Mouse (Mus musculus): ENCODE results near the gene Pradc1. TPM values are rescaled to one million over a fixed set of nuclear protein-coding genes. Genes with fewer than 3 reads are reported as not detected.
A peak's percentile ranks its signal among the peaks of the same experiment; 100 is the strongest.

Gene Pradc1
- polyA plus RNA-seq, 1 experiment from 2014 or later, result 23.7 TPM

DNA sequence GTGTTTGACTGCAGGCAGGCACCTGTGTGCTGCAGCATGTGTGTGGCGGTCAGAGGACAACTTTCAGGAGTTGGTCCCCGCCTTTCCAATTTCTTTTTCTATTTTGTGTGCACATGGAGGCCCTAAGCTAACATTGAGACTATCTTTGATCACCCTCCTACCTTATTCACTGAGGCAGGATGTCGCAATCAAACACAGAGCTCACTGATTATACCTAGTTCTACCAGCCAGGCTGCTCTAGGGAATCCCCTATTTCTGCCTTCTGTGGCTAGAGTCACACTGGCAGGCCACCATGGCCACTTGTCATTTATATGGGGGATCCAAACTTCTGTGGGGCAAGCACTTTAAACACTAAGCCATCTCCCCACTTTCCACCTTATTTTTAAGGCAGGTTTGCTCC lies 37.9 kb upstream of the Pradc1 start:
- Histone ChIP-seq H3K4me3 (ENCODE audit: low read depth, low read length) (no peak overlapping the region), H3K27ac (ENCODE audit: low read depth, low read length) (no peak overlapping the region), H3K9ac (ENCODE audit: low read depth, low read length) (no peak overlapping the region), H3K27me3 (replicated peaks; ENCODE audit: control insufficient read depth, insufficient read depth, low read length) (peaks cover 16% of the 10 kb centered on the region), H3K9me3 (ENCODE audit: control insufficient read depth) (no peaks in the 10 kb centered on the region), H3K36me3 (ENCODE audit: control insufficient read depth, insufficient read depth) (no peaks in the 10 kb centered on the region), H3K4me2 (replicated peaks; ENCODE audit: low read depth) (no peak overlapping the region), H3K4me1 (replicated peaks; ENCODE audit: control insufficient read depth, insufficient read depth, low read length) (no peaks in the 10 kb centered on the region)
- 36% methylated on average over 3 of the region's 3 CpGs for WGBS
- ATAC-seq, result no peak
- TF ChIP-seq CTCF (IDR thresholded peaks at IDR 0.05; ENCODE audit: low read depth), result no peak

DNA sequence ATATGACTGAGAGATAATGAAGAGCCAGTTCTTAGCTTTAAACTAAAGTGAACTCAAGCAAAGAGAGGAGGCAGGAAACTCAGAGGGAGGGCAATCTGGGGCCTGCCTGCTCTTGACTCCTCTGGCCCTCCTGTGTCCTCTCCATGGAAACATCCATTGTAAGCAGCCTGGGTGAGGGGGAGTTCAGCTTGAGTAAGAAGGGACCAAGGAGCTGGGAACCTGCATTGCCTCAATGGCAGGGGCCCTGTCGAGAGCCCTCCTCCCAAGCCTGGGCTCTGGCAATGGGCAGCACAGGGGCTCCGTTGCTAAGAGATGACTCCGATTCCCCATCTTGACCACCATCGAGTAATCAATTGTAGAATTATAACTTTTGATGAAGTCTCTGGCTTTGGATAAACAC lies 36.7 kb upstream of the Pradc1 start:
- Histone ChIP-seq H3K27ac (ENCODE audit: low read depth, low read length) (no peak overlapping the region), H3K4me1 (replicated peaks; ENCODE audit: control insufficient read depth, insufficient read depth, low read length) (no peaks in the 10 kb centered on the region), H3K27me3 (replicated peaks; ENCODE audit: control insufficient read depth, insufficient read depth, low read length) (peaks cover 28% of the 10 kb centered on the region), H3K9me3 (ENCODE audit: control insufficient read depth) (no peaks in the 10 kb centered on the region), H3K9ac (ENCODE audit: low read depth, low read length) (no peak overlapping the region), H3K4me3 (ENCODE audit: low read depth, low read length) (no peak overlapping the region), H3K4me2 (replicated peaks; ENCODE audit: low read depth) (no peak overlapping the region), H3K36me3 (ENCODE audit: control insufficient read depth, insufficient read depth) (no peaks in the 10 kb centered on the region)
- WGBS, result 81% methylated on average over 4 of the region's 4 CpGs
- no peak for TF ChIP-seq CTCF (IDR thresholded peaks at IDR 0.05; ENCODE audit: low read depth)
- ATAC-seq, result no peak

DNA sequence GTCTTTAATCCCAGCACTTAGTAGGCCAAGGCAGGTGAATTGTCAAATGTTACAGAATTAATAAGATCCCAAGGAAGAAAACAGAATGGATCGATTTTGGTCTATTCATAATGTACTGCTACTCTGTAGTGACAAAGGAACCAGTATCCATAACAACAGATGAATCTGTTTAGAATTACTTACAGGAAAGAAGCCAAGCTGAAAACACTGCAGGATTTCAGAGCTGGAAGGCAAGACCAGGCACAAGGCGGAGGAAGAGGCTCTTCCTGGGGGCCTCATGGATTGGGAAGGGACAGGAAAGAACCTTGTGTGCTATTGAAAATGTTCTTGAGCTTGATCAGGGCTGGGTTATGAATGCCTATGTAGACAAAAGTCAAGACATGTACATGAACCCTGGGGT lies 34.0 kb upstream of the Pradc1 start:
- Histone ChIP-seq H3K4me2 (replicated peaks; ENCODE audit: low read depth) (no peak overlapping the region), H3K4me3 (ENCODE audit: low read depth, low read length) (no peak overlapping the region), H3K36me3 (ENCODE audit: control insufficient read depth, insufficient read depth) (no peaks in the 10 kb centered on the region), H3K9ac (ENCODE audit: low read depth, low read length) (no peak overlapping the region), H3K4me1 (replicated peaks; ENCODE audit: control insufficient read depth, insufficient read depth, low read length) (no peaks in the 10 kb centered on the region), H3K27me3 (replicated peaks; ENCODE audit: control insufficient read depth, insufficient read depth, low read length) (peaks cover 32% of the 10 kb centered on the region), H3K9me3 (ENCODE audit: control insufficient read depth) (no peaks in the 10 kb centered on the region), H3K27ac (ENCODE audit: low read depth, low read length) (no peak overlapping the region)
- no peak for ATAC-seq
- no peak for TF ChIP-seq CTCF (IDR thresholded peaks at IDR 0.05; ENCODE audit: low read depth)
- WGBS, result 81% methylated on average over 2 of the region's 2 CpGs

DNA sequence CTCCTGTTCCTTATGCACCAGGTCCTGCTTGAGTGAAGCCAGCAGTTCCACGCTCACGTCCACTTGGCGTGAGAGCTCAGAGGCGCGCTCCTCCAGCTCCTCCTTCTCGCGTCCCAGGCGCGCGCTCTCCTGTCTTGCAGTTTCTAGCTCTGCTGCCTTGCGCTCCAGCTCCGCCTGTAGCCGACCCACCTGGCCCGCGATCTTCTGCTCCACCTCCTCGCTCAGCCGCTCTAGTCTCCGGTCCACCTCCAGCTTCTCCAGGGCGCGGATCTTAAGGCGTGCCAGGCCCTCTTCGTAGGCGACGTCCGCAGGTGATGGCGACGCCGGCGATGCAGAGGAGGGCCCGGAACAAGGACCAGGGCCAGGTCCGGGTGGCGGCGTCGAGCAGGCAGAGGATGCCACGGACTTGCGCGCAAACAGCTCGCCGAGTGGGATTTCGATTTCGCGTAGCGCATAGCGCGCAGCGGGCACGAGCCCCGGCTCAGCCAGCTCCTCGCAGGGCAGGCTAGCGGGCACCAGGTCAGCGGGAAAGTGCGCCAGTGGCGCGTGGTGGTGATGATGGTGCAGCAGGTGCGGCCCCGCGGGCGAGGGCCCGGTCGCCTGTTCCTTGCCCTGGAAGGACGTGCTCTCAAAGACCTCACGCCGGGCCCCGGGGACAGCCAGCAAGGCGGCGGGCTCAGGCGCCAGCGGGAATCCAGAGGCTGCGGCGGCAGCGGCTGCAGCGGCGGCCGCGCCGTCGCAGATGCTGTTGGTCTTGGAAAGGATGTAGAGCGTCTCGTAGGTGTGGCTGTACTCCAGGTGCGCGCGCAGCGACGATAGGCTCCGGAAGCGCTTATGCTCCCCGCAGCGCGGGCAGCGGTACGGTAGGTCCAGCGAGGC lies 32.3 kb upstream of the Pradc1 start:
- no peak for TF ChIP-seq CTCF (IDR thresholded peaks at IDR 0.05; ENCODE audit: low read depth)
- no peaks in the 10 kb centered on the region for H3K36me3 ChIP-seq (ENCODE audit: control insufficient read depth, insufficient read depth)
- no peaks in the 10 kb centered on the region for H3K9me3 ChIP-seq (ENCODE audit: control insufficient read depth)
- peak overlapping the region; percentile 31 for H3K4me3 ChIP-seq (ENCODE audit: low read depth, low read length)
- H3K4me2 ChIP-seq (replicated peaks; ENCODE audit: low read depth), result peak overlapping the region; percentile 60
- no peak overlapping the region for H3K9ac ChIP-seq (ENCODE audit: low read depth, low read length)
- H3K27ac ChIP-seq (ENCODE audit: low read depth, low read length), result no peak overlapping the region
- peaks cover 32% of the 10 kb centered on the region for H3K27me3 ChIP-seq (replicated peaks; ENCODE audit: control insufficient read depth, insufficient read depth, low read length)
- no peak for ATAC-seq
- H3K4me1 ChIP-seq (replicated peaks; ENCODE audit: control insufficient read depth, insufficient read depth, low read length), result no peaks in the 10 kb centered on the region
- WGBS, result 2% methylated on average over 92 of the region's 92 CpGs

DNA sequence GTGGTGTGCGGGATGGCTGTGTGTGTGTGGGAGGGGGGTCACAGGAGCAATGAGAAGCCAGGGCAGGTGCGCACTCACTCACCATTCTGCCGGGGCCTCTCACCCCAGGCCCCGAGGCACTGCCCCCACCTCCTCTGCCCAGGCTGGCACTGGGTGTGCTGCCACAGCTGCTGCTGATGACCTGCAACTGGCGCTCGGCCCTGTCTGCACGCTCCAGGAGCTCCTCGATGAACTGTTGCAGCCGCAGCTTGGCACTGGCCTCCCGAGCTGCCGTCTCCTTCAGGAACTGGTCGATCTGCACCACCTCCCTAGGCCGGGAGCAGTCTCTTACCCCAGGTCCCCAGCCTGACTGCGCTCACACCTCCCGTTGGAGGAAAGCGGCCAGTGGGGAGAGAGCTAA lies 28.9 kb upstream of the Pradc1 start:
- Histone ChIP-seq H3K9me3 (ENCODE audit: control insufficient read depth) (no peaks in the 10 kb centered on the region), H3K4me3 (ENCODE audit: low read depth, low read length) (no peak overlapping the region), H3K9ac (ENCODE audit: low read depth, low read length) (no peak overlapping the region), H3K27me3 (replicated peaks; ENCODE audit: control insufficient read depth, insufficient read depth, low read length) (peaks cover 28% of the 10 kb centered on the region), H3K4me2 (replicated peaks; ENCODE audit: low read depth) (no peak overlapping the region), H3K27ac (ENCODE audit: low read depth, low read length) (no peak overlapping the region), H3K4me1 (replicated peaks; ENCODE audit: control insufficient read depth, insufficient read depth, low read length) (no peaks in the 10 kb centered on the region), H3K36me3 (ENCODE audit: control insufficient read depth, insufficient read depth) (no peaks in the 10 kb centered on the region)
- TF ChIP-seq CTCF (IDR thresholded peaks at IDR 0.05; ENCODE audit: low read depth), result no peak
- WGBS, result 68% methylated on average over 13 of the region's 16 CpGs
- no peak for ATAC-seq

DNA sequence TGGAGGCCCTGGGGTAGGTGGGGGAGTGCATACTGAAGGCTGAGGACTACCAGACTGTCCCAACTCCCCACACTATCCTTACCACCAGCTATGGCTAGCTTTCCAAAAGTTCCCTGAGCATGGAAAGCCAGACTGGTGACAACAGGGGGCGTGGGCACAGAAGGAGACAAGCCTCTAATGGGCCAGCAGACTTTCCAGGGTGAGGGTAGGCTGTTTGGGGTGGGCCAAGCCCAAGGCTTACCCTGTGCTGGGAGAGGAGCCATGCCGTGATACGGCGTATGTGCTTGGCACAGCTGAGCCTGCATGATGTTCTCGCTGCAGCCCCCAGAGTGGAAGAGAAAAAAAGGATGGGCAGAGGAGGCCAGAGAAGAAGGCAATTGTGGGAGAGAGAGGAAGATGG lies 28.2 kb upstream of the Pradc1 start:
- ATAC-seq, result no peak
- Histone ChIP-seq H3K9me3 (ENCODE audit: control insufficient read depth) (no peaks in the 10 kb centered on the region), H3K36me3 (ENCODE audit: control insufficient read depth, insufficient read depth) (no peaks in the 10 kb centered on the region), H3K4me1 (replicated peaks; ENCODE audit: control insufficient read depth, insufficient read depth, low read length) (no peaks in the 10 kb centered on the region), H3K4me2 (replicated peaks; ENCODE audit: low read depth) (no peak overlapping the region), H3K9ac (ENCODE audit: low read depth, low read length) (no peak overlapping the region), H3K27me3 (replicated peaks; ENCODE audit: control insufficient read depth, insufficient read depth, low read length) (peaks cover 22% of the 10 kb centered on the region), H3K27ac (ENCODE audit: low read depth, low read length) (no peak overlapping the region), H3K4me3 (ENCODE audit: low read depth, low read length) (no peak overlapping the region)
- no peak for TF ChIP-seq CTCF (IDR thresholded peaks at IDR 0.05; ENCODE audit: low read depth)
- 76% methylated on average over 5 of the region's 5 CpGs for WGBS
